Mouse (Mus musculus) hindbrain, embryonic 14.5 days (tissue): Measurements from ENCODE around the gene Zbtb3. TPM values are rescaled to one million over a fixed set of nuclear protein-coding genes. Genes with fewer than 3 reads are reported as not detected.
A peak's percentile ranks its signal among the peaks of the same experiment; 100 is the strongest.

Experiments
- ATAC-seq: fragments of 200-750 bp; cut with Nextera tagmentation; 2 replicates; pipeline ENCODE4 v1.8.0; 2017; ENCODE audit warnings: moderate number of reproducible peaks, mild to moderate bottlenecking, moderate TSS enrichment, moderate library complexity; ENCODE audit not compliant: low FRiP score
- DNase-seq: peaks from one replicate; pipeline ENCODE4 v3.0.0-alpha.2; 2015; ENCODE audit warnings: low spot score
- H3K27ac ChIP-seq: fragments of 300-500 bp; sonication (generic); 2 replicates; pipeline ENCODE4 v1.5.1; 2014; ENCODE audit warnings: mild to moderate bottlenecking, moderate library complexity
- H3K27me3 ChIP-seq: fragments of 300-500 bp; sonication (generic); 2 replicates; pipeline ENCODE4 v1.6.1; 2014; ENCODE audit warnings: mild to moderate bottlenecking, low read length, mixed read lengths; ENCODE audit not compliant: control insufficient read depth, insufficient read depth
- H3K36me3 ChIP-seq: fragments of 300-500 bp; sonication (generic); replicated peaks from 2 replicates; pipeline ENCODE4 v1.6.1; 2014; ENCODE audit not compliant: control insufficient read depth, insufficient read depth
- H3K4me1 ChIP-seq: fragments of 300-500 bp; sonication (generic); replicated peaks from 2 replicates; pipeline ENCODE4 v1.6.1; 2014; ENCODE audit warnings: antibody characterized with exemption, low read length, mixed read lengths; ENCODE audit not compliant: control insufficient read depth, insufficient read depth
- H3K4me2 ChIP-seq: fragments of 300-500 bp; sonication (generic); replicated peaks from 2 replicates; pipeline ENCODE4 v1.6.1; 2014; ENCODE audit warnings: mild to moderate bottlenecking, moderate library complexity
- H3K4me3 ChIP-seq: fragments of 300-500 bp; sonication (generic); replicated peaks from 2 replicates; pipeline ENCODE4 v1.5.1; 2014; ENCODE audit warnings: mild to moderate bottlenecking, low read length
- H3K9ac ChIP-seq: fragments of 300-500 bp; sonication (generic); 2 replicates; pipeline ENCODE4 v1.6.1; 2014
- H3K9me3 ChIP-seq: fragments of 300-500 bp; sonication (generic); 2 replicates; pipeline ENCODE4 v1.6.1; 2016; ENCODE audit warnings: low read length; ENCODE audit not compliant: control insufficient read depth
- WGBS: fragments of 180-500 bp; shearing (Covaris S2); extraction: QIAGEN DNeasy Blood & Tissue Kit; methylation state at CpG from one replicate; pipeline ENCODE4 v1.1.7; 2014; 5-methylcytosine and 5-hydroxymethylcytosine counted together
- polyA plus RNA-seq: library from polyadenylated mRNA; unstranded; fragments of >200 nt; fragmentation: Nextera tagmentation; extraction: Ambion mirVana; gene quantifications from 2 replicates; pipeline ENCODE4 v1.2.1, GENCODE M21; 2014

Zbtb3 gene
- polyA plus RNA-seq, 1 experiment from 2014 or later, result 6.8 TPM

- DNase-seq (no peak), ATAC-seq (no peak)
- no peaks in the 10 kb centered on the region; the same call in 1 of the 2 replicates for H3K27me3 ChIP-seq
- WGBS, result 86% methylated on average over 5 of the region's 5 CpGs
- no peak overlapping the region for H3K27ac ChIP-seq
- no peaks in the 10 kb centered on the region for H3K4me1 ChIP-seq
- H3K4me2 ChIP-seq, result no peak overlapping the region
- H3K9me3 ChIP-seq, result no peaks in the 10 kb centered on the region
- H3K36me3 ChIP-seq, result peaks cover 52% of the 10 kb centered on the region
- no peak overlapping the region for H3K9ac ChIP-seq
- H3K4me3 ChIP-seq, result no peak overlapping the region
These were observed 46.0 kb downstream of the Zbtb3 start for GRCm38 (mm10) chr19:8848356-8848755.

GRCm38 (mm10) chr19:8850402-8850901 lies 48.1 kb downstream of the Zbtb3 start, which contains the start of gene Lrrn4cl:
Gene Lrrn4cl (plus strand): TSS chr19:8850768.
- Histone ChIP-seq H3K27ac (no peak within 1 kb of the TSS), H3K4me3 (no peak within 1 kb of the TSS), H3K27me3 (no peaks in the 10 kb centered on the region; the same call in 1 of the 2 replicates), H3K9me3 (no peaks in the 10 kb centered on the region), H3K36me3 (peaks cover 35% of the 10 kb centered on the region), H3K4me2 (no peak within 1 kb of the TSS; the same call in 1 of the 2 replicates), H3K9ac (no peak within 1 kb of the TSS), H3K4me1 (no peaks in the 10 kb centered on the region)
- 35% methylated on average over 7 of the region's 7 CpGs for WGBS
- DNase-seq (no peak), ATAC-seq (peak; percentile 34; the same call in 1 of the 2 replicates)

- Histone ChIP-seq H3K36me3 (peaks cover 24% of the 10 kb centered on the region), H3K4me1 (no peaks in the 10 kb centered on the region), H3K4me3 (no peak overlapping the region), H3K27ac (no peak overlapping the region), H3K27me3 (no peaks in the 10 kb centered on the region; the same call in 1 of the 2 replicates), H3K4me2 (no peak overlapping the region), H3K9me3 (no peaks in the 10 kb centered on the region), H3K9ac (no peak overlapping the region)
- no peak for ATAC-seq
- 51% methylated on average over 7 of the region's 7 CpGs for WGBS
- DNase-seq, result no peak
These were observed 49.3 kb downstream of the Zbtb3 start for GRCm38 (mm10) chr19:8851639-8852038.

DNA sequence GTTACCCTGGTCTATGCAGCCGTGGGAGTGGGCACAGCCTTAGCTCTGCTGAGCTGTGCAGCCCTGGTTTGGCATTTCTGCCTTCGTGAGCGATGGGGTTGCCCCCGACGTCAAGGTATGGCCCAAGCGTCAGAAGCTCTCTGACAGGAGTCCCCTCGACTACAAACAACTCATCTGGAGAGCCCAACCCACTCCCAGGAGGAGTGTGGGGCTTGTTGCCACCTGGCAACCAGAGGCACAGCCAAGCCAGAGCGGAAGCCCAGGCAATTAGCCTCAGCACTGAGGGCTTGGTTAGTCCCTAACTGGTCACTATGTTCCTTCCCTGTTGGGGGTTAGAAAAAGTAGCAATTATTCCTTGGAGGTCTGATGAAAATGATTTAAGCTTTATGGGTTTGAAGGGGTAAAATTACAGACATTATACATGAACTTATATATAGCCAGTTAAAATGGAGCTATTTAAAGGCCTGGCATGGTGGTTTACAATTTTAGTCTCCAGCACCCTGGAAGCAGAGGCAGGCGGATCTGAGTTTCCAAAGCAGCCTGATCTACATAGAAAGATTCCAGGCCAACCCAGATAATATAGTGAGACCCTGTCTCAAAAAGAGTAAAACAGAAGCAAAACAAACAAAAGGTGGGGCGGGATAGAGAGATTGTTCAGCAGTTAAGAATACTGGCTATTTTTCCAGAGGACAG lies 50.0 kb downstream of the Zbtb3 start:
- Histone ChIP-seq H3K9me3 (no peaks in the 10 kb centered on the region), H3K4me3 (no peak overlapping the region), H3K9ac (no peak overlapping the region), H3K36me3 (peaks cover 16% of the 10 kb centered on the region), H3K4me1 (no peaks in the 10 kb centered on the region), H3K4me2 (no peak overlapping the region), H3K27ac (no peak overlapping the region), H3K27me3 (no peaks in the 10 kb centered on the region; the same call in 1 of the 2 replicates)
- WGBS, result 63% methylated on average over 10 of the region's 10 CpGs
- DNase-seq, result no peak
- no peak for ATAC-seq

GRCm38 (mm10) chr19:8853117-8853516 lies 50.8 kb downstream of the Zbtb3 start:
- no peaks in the 10 kb centered on the region for H3K4me1 ChIP-seq
- peaks cover 10% of the 10 kb centered on the region for H3K36me3 ChIP-seq
- no peaks in the 10 kb centered on the region; the same call in 1 of the 2 replicates for H3K27me3 ChIP-seq
- H3K9ac ChIP-seq, result no peak overlapping the region
- H3K27ac ChIP-seq, result no peak overlapping the region
- H3K4me3 ChIP-seq, result no peak overlapping the region
- H3K4me2 ChIP-seq, result no peak overlapping the region
- no peak for ATAC-seq
- 80% methylated on average over 3 of the region's 3 CpGs for WGBS
- no peaks in the 10 kb centered on the region for H3K9me3 ChIP-seq
- DNase-seq, result no peak

Other genes starting within 250 kb of the Zbtb3 start
- gene Slc22a8, start 211.3 kb upstream of the Zbtb3 start, polyA plus RNA-seq, result 9.2 and 11.9 TPM in 2 replicates
- 3.5 and 3.7 TPM in 2 replicates for gene Slc22a6, start 184.5 kb upstream of the Zbtb3 start, polyA plus RNA-seq
- 0.30 and 0.35 TPM in 2 replicates for gene Chrm1, start 138.8 kb upstream of the Zbtb3 start, polyA plus RNA-seq
- 161 and 174 TPM in 2 replicates for gene Slc3a2, start 79.2 kb upstream of the Zbtb3 start, polyA plus RNA-seq
- 80.7 and 80.8 TPM in 2 replicates for gene Wdr74, start 66.7 kb upstream of the Zbtb3 start, polyA plus RNA-seq
- gene 1700092M07Rik, start 61.8 kb upstream of the Zbtb3 start, polyA plus RNA-seq, result 0.84 and 0.90 TPM in 2 replicates
- 102 and 103 TPM in 2 replicates for gene Stx5a, start 61.1 kb upstream of the Zbtb3 start, polyA plus RNA-seq
- 120 and 125 TPM in 2 replicates for gene Nxf1, start 45.5 kb upstream of the Zbtb3 start, polyA plus RNA-seq
- gene Tmem223, start 31.6 kb upstream of the Zbtb3 start, polyA plus RNA-seq, result 209 and 273 TPM in 2 replicates
- gene Tmem179b, start 28.1 kb upstream of the Zbtb3 start, polyA plus RNA-seq, result 29.3 and 37.5 TPM in 2 replicates
- 18.7 TPM in 2 replicates for gene Taf6l, start 16.1 kb upstream of the Zbtb3 start, polyA plus RNA-seq
- gene Polr2g, start 4.0 kb upstream of the Zbtb3 start, polyA plus RNA-seq, result 134 and 145 TPM in 2 replicates
- gene Ttc9c, start 16.8 kb downstream of the Zbtb3 start, polyA plus RNA-seq, result 46.9 and 56.1 TPM in 2 replicates
- gene Hnrnpul2, start 17.5 kb downstream of the Zbtb3 start, polyA plus RNA-seq, result 8.0 and 8.4 TPM in 2 replicates
- not detected in 2 replicates for gene AC129217.1, start 27.2 kb downstream of the Zbtb3 start, polyA plus RNA-seq
- gene Bscl2, start 34.9 kb downstream of the Zbtb3 start, polyA plus RNA-seq, result 79.9 and 89.2 TPM in 2 replicates
- 508 and 520 TPM in 2 replicates for gene Gng3, start 36.6 kb downstream of the Zbtb3 start, polyA plus RNA-seq
- 0.82 and 1.1 TPM in 2 replicates for gene Lrrn4cl, start 48.2 kb downstream of the Zbtb3 start, polyA plus RNA-seq
- gene Ubxn1, start 68.9 kb downstream of the Zbtb3 start, polyA plus RNA-seq, result 129 and 131 TPM in 2 replicates
- 49.1 and 60.6 TPM in 2 replicates for gene Uqcc3, start 78.4 kb downstream of the Zbtb3 start, polyA plus RNA-seq
- gene Lbhd1, start 81.2 kb downstream of the Zbtb3 start, polyA plus RNA-seq, result 33.0 and 39.9 TPM in 2 replicates
- not detected in 2 replicates for gene Gm49403, start 81.4 kb downstream of the Zbtb3 start, polyA plus RNA-seq
- 42.7 and 49.2 TPM in 2 replicates for gene 1810009A15Rik, start 86.3 kb downstream of the Zbtb3 start, polyA plus RNA-seq
- gene Gm49416, start 86.4 kb downstream of the Zbtb3 start, polyA plus RNA-seq, result 2.5 TPM in 1 of 2 replicates, not detected in the other
- 26.4 and 28.5 TPM in 2 replicates for gene Ints5, start 90.5 kb downstream of the Zbtb3 start, polyA plus RNA-seq
- 76.8 and 84.1 TPM in 2 replicates for gene Ganab, start 95.5 kb downstream of the Zbtb3 start, polyA plus RNA-seq
- 81.6 and 83.9 TPM in 2 replicates for gene B3gat3, start 117.8 kb downstream of the Zbtb3 start, polyA plus RNA-seq
- 1.4 and 1.6 TPM in 2 replicates for gene Rom1, start 126.8 kb downstream of the Zbtb3 start, polyA plus RNA-seq
- gene Eml3, start 127.0 kb downstream of the Zbtb3 start, polyA plus RNA-seq, result 5.8 and 6.1 TPM in 2 replicates
- 29.3 and 30.3 TPM in 2 replicates for gene Mta2, start 139.3 kb downstream of the Zbtb3 start, polyA plus RNA-seq
- 20.0 and 23.0 TPM in 2 replicates for gene Tut1, start 151.3 kb downstream of the Zbtb3 start, polyA plus RNA-seq
- 308 and 316 TPM in 2 replicates for gene Eef1g, start 164.5 kb downstream of the Zbtb3 start, polyA plus RNA-seq
- gene Ahnak, start 186.7 kb downstream of the Zbtb3 start, polyA plus RNA-seq, result 4.5 and 4.9 TPM in 2 replicates